Mouse (Mus musculus) embryonic stem cell, embryonic (primary cell): ENCODE data around the gene Ap3b1.

ENCODE experiments used
- CTCF ChIA-PET, 4 experiments: fragments of 300-600 bp in 2 of 4; fragments of 350-600 bp in 2 of 4; sonication (Branson Sonifier 250); formaldehyde crosslinking; loops; one replicate each; lab custom pipeline; 2022; ENCODE audit warnings: inconsistent platforms in 2 of 4; lab: Charles Lee
- POLR2A ChIA-PET, 4 experiments: fragments of 300-600 bp in 2 of 4; fragments of 350-600 bp in 2 of 4; sonication (Branson Sonifier 250); formaldehyde crosslinking; loops; one replicate each; lab custom pipeline; 2022; ENCODE audit warnings: antibody characterized with exemption in 4 of 4, inconsistent platforms in 1 of 4; lab: Charles Lee

The Ap3b1 gene

GRCm38 (mm10) chr13:94476208-94476607 lies 117.4 kb downstream of the Ap3b1 start:
- POLR2A ChIA-PET: interaction anchor here in 2 of 4 experiments (0.5 to 0.7 kb wide), 2 partner anchors 115 to 248 kb away, joined by 3 read pairs; no protein-coding TSS in a partner anchor
- CTCF ChIA-PET: no interaction called here

DNA sequence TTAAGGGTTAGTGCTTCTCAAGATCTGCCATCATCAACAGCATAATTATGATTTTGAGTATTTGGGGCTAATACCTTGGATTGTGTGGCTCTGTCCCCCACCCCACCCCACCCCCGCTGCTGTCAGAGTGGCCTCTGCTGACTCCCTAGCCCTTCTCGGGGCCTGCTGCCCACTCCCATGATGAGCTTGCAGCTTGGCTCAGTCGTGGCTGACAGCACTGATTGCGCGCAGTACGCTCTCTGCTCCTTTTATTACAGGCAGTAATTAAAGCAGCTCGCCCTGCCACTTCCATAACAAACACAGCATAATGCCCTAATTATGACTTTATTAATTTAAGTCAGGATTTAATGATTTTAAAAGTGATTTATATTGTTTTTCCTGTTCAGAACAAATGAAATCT lies 121.5 kb downstream of the Ap3b1 start:
- CTCF ChIA-PET: interaction anchor here in 1 of 4 experiments (0.5 kb wide), 1 partner anchor 12 kb away, joined by 3 read pairs; no protein-coding TSS in a partner anchor
- POLR2A ChIA-PET: interaction anchor here in 1 of 4 experiments (0.8 kb wide), 2 partner anchors 9 to 68 kb away, joined by 3 read pairs; no protein-coding TSS in a partner anchor

- ChIA-PET CTCF (no interaction called here), POLR2A (interaction anchor here in 1 of 4 experiments (0.7 to 0.9 kb wide), 2 partner anchors 12 to 36 kb away, joined by 3 read pairs; no protein-coding TSS in a partner anchor)
Observed at GRCm38 (mm10) chr13:94490684-94491083, 131.9 kb downstream of the Ap3b1 start.

DNA sequence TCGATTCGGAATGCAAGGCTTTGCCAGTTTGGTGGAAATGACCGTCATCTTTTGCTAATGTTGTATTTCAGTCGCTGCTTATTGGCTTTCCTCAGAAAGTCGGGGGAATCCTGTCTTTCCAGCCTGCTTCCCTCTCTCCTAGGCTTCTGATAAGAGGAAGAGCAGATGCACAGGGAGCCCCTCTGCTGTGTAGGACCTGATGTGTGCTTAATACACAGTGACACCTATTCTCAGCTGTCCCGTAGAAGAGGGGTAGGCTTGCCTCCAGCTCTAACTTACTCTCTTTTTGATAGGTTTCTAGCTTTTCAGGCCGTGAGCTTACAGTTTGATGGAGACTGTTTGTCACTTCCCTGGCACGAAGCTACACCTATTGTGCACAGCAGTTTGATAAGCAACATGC lies 132.4 kb downstream of the Ap3b1 start:
- POLR2A ChIA-PET: no interaction called here

GRCm38 (mm10) chr13:94497521-94497920 lies 138.8 kb downstream of the Ap3b1 start:
- CTCF ChIA-PET: no interaction called here
- POLR2A ChIA-PET: no interaction called here

More for the DNA sequence above, 132.4 kb downstream of the Ap3b1 start:
- CTCF ChIA-PET: no interaction called here

DNA sequence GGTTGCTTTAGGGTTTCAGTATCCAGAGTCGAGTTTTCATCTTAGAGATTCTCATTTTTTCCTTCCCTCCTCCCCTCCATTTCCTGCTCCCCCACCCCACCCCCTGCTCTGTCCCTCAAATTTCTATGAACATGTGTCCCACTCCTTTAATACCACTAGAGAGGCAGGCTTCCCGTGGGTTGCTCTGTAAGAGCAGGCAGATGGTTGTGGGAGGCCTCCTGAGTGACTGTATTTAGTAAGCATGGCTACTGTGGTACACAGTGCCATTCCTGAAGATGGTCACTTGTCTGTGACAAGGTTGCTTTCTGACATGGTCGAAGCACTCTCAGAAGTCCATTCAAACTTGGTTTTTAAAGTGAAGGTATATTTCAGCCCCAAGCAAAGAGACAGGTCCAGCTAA lies 147.7 kb downstream of the Ap3b1 start:
- ChIA-PET CTCF (no interaction called here), POLR2A (interaction anchor here in 1 of 4 experiments (1.4 kb wide), 1 partner anchor 27 kb away, joined by 4 read pairs; no protein-coding TSS in a partner anchor)

DNA sequence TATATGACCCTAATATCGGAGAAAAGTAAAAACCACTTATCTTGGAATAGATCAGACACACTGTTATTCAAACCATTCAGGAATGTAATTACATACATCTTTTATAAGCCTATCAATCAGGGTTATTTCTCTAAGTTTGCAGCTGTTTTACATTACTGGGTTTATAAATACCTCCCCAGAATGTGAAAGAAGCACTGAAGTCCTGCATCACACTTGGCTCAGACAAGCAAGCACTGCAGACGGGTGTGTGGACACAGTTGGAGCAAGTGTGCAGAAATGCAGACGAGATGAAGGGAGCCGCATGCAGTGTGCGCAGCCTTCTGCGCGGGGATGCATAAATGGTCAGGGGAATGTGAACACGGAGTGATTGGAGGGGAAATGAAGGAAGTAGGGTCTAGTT lies 149.6 kb downstream of the Ap3b1 start:
- ChIA-PET POLR2A (no interaction called here), CTCF (interaction anchor here in 1 of 4 experiments (1.2 kb wide), 1 partner anchor 36 kb away, joined by 3 read pairs; no protein-coding TSS in a partner anchor)

- CTCF ChIA-PET: no interaction called here
- POLR2A ChIA-PET: interaction anchor here in 2 of 4 experiments (0.7 to 1.4 kb wide), 2 partner anchors 10 kb away, joined by 3 to 5 read pairs; no protein-coding TSS in a partner anchor
Observed at GRCm38 (mm10) chr13:94513157-94513767, 154.5 kb downstream of the Ap3b1 start.

GRCm38 (mm10) chr13:94513898-94514297 lies 155.1 kb downstream of the Ap3b1 start:
- POLR2A ChIA-PET: interaction anchor here in 1 of 4 experiments (0.7 kb wide), 1 partner anchor 9 kb away, joined by 3 read pairs; no protein-coding TSS in a partner anchor
- CTCF ChIA-PET: no interaction called here

DNA sequence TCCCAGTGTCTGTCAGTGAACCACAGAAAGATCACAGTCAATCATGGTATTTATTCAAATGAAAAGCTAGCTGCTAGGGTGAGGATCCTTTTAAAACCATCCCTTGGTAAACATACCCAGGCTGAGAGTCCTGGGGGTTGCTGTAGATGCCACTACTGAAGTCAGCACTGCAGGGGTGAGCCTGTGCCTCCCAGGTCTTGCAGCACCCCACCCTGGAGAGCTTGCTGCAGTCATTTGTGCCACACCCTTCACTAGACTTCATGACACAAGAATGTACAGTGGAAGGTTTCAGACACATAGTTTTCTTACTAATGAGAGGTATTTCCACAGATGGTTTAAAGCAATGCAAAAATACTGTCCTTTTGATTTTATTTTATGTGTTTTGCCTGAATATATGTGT lies 156.2 kb downstream of the Ap3b1 start:
- ChIA-PET CTCF (no interaction called here), POLR2A (no interaction called here)

DNA sequence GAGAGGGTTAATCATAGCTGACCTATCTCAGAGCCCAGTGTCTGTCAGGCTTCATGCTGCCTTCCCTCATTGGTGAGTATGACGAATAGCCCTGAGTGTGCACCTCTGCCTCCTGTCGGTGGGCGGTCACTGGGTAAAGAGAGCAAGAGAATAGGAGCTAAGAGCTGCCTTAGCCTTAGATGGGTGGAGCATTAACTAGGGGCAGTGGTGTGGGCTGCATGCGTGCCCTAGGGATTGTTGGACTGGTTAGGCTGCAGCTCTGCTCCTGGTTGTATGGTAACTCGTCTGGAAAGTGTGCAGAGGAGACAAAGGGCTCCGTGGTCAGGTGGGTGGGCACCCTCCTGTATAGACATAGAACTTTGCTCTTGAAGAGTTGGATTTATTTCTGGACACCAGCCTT lies 157.8 kb downstream of the Ap3b1 start:
- ChIA-PET CTCF (interaction anchor here in 1 of 4 experiments (0.7 kb wide), 1 partner anchor 398 kb away, joined by 3 read pairs; no protein-coding TSS in a partner anchor), POLR2A (no interaction called here)

GRCm38 (mm10) chr13:94518176-94518575 lies 159.4 kb downstream of the Ap3b1 start:
- ChIA-PET POLR2A (no interaction called here), CTCF (no interaction called here)

DNA sequence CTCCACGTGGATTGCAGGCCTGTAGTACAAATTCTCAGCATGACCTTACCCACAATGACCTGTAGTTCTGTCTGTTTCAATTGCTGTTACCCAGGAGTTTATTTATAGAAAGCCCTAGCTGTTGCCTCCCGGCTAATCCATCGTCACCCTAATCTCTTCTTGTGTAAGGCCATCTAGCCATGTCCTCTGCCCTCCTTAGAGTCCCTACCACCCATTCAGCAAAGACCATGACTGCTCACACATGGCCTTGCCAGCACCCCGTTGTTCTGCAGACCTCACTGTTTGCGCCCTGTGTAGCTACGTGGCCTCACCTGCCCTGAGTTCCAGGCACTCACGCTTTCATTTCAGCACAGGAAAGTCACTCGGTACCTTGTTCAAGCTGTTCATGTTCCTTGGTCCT lies 160.5 kb downstream of the Ap3b1 start:
- POLR2A ChIA-PET: no interaction called here
- CTCF ChIA-PET: no interaction called here

- ChIA-PET POLR2A (interaction anchor here in 2 of 4 experiments (0.7 to 1.3 kb wide), 4 partner anchors 9 to 11 kb away, joined by 3 to 5 read pairs (median 3); no protein-coding TSS in a partner anchor), CTCF (interaction anchor here in 1 of 4 experiments (0.6 kb wide), 1 partner anchor 497 kb away, joined by 3 read pairs; no protein-coding TSS in a partner anchor)
Observed at GRCm38 (mm10) chr13:94523213-94523612, 164.5 kb downstream of the Ap3b1 start.

DNA sequence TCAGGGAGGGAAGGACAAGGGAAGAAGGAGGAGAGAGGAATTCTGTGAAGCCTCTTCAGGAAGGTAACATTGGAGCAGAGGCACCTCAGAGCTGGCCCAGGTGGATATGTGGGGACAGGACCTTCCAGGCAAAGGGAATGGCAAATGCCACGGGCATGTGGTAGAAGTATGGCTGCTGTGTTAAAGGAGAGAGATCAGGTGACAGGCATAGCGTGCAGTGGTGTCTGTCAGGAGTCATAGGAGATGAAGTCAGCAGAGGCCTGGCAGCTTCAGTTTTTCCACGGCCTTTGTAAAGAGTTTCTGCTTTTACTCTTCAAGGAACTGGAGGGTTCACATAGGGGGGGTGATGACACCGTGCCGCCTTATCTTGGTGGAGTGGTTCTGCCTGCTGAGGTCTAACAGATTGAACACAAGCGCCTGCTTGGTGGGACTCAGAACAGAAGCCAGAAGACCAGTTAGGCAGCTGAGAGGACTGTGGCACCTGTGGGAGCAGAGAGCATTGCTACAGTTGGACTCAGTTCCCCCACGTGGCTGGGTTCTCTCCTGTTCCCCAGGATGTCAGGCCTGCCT lies 166.0 kb downstream of the Ap3b1 start:
- ChIA-PET POLR2A (interaction anchor here in 1 of 4 experiments (0.6 kb wide), 1 partner anchor 99 kb away, joined by 3 read pairs; no protein-coding TSS in a partner anchor), CTCF (no interaction called here)

GRCm38 (mm10) chr13:94529138-94529537 lies 170.4 kb downstream of the Ap3b1 start:
- POLR2A ChIA-PET: no interaction called here
- CTCF ChIA-PET: no interaction called here

DNA sequence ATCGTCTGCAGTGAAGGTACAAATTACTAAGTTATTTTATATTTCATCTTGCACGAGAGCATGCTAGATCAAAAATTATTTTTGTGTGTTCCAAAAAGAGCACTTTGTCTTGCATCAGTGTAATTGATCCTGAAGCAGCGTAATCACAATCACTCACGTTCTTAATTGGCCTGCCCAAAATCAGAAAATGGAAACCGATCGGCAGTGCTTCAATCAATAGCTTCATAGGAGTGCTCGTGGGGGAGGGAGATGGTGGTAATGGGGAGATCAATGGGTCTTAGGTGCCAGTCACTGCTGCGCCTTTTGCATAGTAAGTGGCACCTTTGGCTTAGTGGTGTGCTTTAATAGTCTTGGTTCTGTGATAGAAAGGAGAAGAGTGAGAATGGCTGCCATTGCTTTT lies 174.8 kb downstream of the Ap3b1 start:
- CTCF ChIA-PET: no interaction called here

DNA sequence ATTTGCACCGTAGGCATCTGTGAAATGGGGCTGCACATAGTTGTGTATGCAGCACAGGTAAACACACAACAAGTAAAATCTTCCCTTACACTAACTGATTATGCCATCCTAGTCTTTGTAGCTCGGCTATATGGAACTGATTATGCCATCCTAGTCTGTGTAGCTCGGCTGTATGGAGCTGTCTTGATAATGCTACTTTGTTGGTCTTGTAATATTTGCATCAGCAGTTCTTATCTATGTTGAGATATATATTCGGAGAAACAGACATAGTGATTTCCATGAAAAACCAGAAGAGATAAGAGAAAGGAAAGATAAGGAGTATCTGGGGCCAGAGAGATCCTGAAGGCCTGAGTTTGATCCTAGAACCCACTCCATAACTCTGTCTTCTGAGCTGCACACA lies 178.6 kb downstream of the Ap3b1 start:
- CTCF ChIA-PET: no interaction called here
- POLR2A ChIA-PET: interaction anchor here in 1 of 4 experiments (0.9 kb wide), 2 partner anchors 9 to 11 kb away, joined by 3 read pairs; no protein-coding TSS in a partner anchor

More for the DNA sequence above, 174.8 kb downstream of the Ap3b1 start:
- POLR2A ChIA-PET: interaction anchor here in 1 of 4 experiments (0.6 kb wide), 2 partner anchors 10 to 1085 kb away, joined by 3 to 4 read pairs; no protein-coding TSS in a partner anchor

DNA sequence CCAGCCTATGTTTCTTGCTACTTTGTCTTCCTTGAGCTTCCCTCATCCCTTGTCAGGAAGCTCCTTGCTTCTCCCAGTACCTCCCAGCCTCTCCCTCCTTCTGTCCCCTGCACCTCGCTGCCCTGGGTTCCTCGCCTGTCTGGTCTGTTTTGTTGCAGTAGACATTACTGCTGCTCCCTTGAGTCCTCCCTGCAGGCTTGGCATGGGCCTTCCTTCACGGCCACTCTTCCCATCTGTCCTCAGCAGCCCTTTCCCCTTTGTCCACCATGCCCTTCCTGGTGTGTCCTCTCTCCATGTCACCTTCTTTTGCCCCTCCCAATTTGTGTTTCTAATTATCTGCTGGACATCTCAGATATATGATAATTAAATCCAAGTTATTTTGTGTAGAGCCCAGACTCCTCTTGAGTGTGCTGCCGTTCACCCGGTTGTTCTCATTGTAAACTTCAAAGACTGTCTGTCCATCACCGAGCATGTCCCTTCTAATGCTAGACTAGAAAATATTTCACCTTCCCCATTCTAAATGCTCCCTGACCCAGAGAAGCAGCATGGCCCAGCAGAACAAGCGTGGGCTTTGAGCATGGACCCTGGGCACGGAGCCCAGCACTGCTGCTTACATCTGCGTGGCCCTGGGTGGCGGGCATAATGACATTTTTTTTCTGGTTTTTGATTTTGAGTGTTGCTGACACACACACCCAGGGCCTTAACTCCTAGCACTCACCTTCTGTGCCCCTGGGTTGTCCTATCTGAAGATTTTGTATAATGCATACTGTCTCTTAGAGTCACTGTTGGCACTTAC lies 181.3 kb downstream of the Ap3b1 start:
- CTCF ChIA-PET: no interaction called here
- POLR2A ChIA-PET: no interaction called here
